Mouse (Mus musculus) E14TG2a.4 (cell line): Measurements from ENCODE around the gene Slc22a8.

ENCODE experiments used
- CTCF ChIP-seq: conservative IDR thresholded peaks from 2 replicates; pipeline ENCODE4 v1.5.1; 2014; ENCODE audit warnings: low read length
- NANOG ChIP-seq: IDR thresholded peaks from 2 replicates; pipeline ENCODE4 v1.6.1; 2014; ENCODE audit warnings: borderline replicate concordance, low read length, mixed read lengths
- POU5F1 ChIP-seq: IDR thresholded peaks from 2 replicates; pipeline ENCODE4 v1.6.1; 2014; ENCODE audit warnings: low read length, borderline replicate concordance

- TF ChIP-seq CTCF (0 out of 2 replicates have a peak, but pooled peaks have one; percentile 7), POU5F1 (no peak), NANOG (no peak)
These were observed 30.0 kb downstream of the Slc22a8 start for GRCm38 (mm10) chr19:8621098-8621497.
